Mouse (Mus musculus) midbrain, embryonic 10.5 days (tissue): ENCODE measurements around the gene Nrg3. TPM values are rescaled to one million over a fixed set of nuclear protein-coding genes. Genes with fewer than 3 reads are reported as not detected.

Experiments used
- DNase-seq: peaks from one replicate; pipeline ENCODE4 v3.0.0-alpha.2; 2017; ENCODE audit warnings: low spot score
- H3K27ac ChIP-seq: fragments of 300-500 bp; sonication (generic); replicated peaks from 2 replicates; pipeline ENCODE4 v1.5.1; 2016; ENCODE audit warnings: mild to moderate bottlenecking
- H3K27me3 ChIP-seq: fragments of 300-500 bp; sonication (generic); 2 replicates; pipeline ENCODE4 v1.6.1; 2016; ENCODE audit warnings: low read depth, mild to moderate bottlenecking; ENCODE audit not compliant: poor library complexity, severe bottlenecking
- H3K36me3 ChIP-seq: fragments of 300-500 bp; sonication (generic); 2 replicates; pipeline ENCODE4 v1.6.1; 2016; ENCODE audit warnings: mild to moderate bottlenecking, moderate library complexity
- H3K4me1 ChIP-seq: fragments of 300-500 bp; sonication (generic); 2 replicates; pipeline ENCODE4 v1.6.1; 2016
- H3K4me3 ChIP-seq: fragments of 300-500 bp; sonication (generic); 2 replicates; pipeline ENCODE4 v1.5.1; 2016; ENCODE audit warnings: mild to moderate bottlenecking, moderate library complexity
- H3K9me3 ChIP-seq: fragments of 300-500 bp; sonication (generic); replicated peaks from 2 replicates; pipeline ENCODE4 v1.6.1; 2016; ENCODE audit warnings: mild to moderate bottlenecking
- WGBS: fragments of 180-500 bp; shearing (Covaris S2); methylation state at CpG from one replicate; pipeline ENCODE4 v1.1.7; 2016; 5-methylcytosine and 5-hydroxymethylcytosine counted together
- polyA plus RNA-seq: library from polyadenylated mRNA; unstranded; fragments of >200 nt; fragmentation: Nextera tagmentation; extraction: Ambion mirVana; gene quantifications from 2 replicates; pipeline ENCODE4 v1.2.1, GENCODE M21; 2016

The Nrg3 gene
- polyA plus RNA-seq, 1 experiment from 2014 or later = 0.28 TPM

DNA sequence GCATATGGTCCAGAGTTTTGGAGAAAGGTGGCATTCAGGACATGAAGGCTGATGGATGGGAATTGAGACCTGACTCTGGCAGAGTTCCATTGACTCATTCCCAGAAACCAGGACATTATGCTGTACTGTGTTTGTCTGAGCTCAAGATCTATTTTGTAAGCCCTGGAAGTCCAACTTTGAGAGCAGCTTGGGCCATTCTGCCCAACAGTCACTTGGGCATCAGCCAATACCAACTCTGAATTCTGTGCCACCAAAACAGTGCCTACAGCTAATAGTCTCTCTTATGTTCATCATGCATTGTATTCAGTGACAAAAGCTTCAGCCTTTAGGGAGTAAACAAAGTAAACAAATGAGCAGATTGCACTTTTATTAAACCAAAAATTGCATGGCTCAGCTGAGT is 843.2 kb downstream of the Nrg3 start:
- no peaks in the 10 kb centered on the region for H3K9me3 ChIP-seq
- H3K36me3 ChIP-seq = no peaks in the 10 kb centered on the region
- H3K27me3 ChIP-seq = no peaks in the 10 kb centered on the region
- H3K27ac ChIP-seq = no peak overlapping the region
- DNase-seq = no peak
- H3K4me3 ChIP-seq = no peak overlapping the region
- no peaks in the 10 kb centered on the region for H3K4me1 ChIP-seq

DNA sequence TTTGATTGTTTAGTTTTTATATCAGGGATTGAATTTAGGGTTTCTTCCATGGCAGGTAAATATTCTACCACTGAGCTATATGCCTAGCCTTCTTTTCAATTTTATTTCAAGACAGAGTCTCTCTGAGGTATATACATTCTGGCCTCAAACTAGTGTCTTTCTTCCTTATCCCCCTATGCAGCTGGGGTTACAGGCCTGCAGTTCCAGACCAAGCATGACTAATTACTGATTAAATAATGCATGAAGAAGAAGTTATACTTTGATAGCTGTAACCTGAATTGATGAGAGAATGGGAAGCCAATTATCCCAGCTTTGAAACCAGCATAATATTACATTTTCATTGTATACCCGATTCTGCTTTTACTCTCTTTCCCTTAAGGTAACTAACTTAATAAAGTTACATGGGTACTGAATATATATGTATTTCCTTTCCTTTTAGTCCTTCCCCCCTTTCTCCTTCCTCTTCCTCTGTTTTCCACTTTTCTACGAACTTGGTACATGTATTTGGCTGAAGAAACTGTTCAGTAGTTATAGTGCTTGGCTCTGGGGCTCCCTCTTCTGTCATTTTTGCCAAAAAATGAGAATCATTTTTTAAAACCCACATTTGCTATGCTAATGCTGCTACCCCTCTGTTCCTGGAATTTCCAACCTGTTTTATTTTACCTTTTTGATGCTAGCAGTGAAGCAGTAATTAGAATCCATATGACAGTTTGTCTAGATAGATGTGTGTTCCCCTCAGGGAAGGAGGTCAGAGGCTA is 843.8 kb downstream of the Nrg3 start:
- H3K4me3 ChIP-seq = no peak overlapping the region
- H3K27me3 ChIP-seq = no peaks in the 10 kb centered on the region
- no peak overlapping the region for H3K27ac ChIP-seq
- no peaks in the 10 kb centered on the region for H3K36me3 ChIP-seq
- no peak for DNase-seq
- no peaks in the 10 kb centered on the region for H3K4me1 ChIP-seq
- no peaks in the 10 kb centered on the region for H3K9me3 ChIP-seq
- WGBS = 95% methylated on average over 2 of the region's 2 CpGs

DNA sequence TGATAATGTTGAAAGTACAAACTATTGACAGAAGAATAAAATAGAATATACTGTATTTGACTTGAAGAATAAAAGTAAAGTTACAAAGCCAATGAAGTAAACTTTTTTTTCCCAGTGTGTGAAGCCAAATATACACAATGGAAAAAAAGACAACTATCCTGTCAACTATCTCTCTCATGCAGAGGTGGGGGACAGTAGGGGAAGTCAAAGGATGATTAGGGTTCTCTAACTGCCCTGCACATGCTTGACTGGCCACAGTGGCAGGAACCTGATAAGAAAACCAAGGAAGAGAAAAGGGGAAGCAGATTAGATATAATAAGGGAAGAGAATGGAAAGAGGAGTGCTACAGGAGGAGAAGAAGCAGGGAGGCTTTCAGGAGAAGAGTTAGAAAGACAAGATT is 855.9 kb downstream of the Nrg3 start:
- Histone ChIP-seq H3K36me3 (no peaks in the 10 kb centered on the region), H3K27me3 (no peaks in the 10 kb centered on the region), H3K4me1 (no peaks in the 10 kb centered on the region), H3K27ac (no peak overlapping the region), H3K9me3 (no peaks in the 10 kb centered on the region), H3K4me3 (no peak overlapping the region)
- DNase-seq = no peak

DNA sequence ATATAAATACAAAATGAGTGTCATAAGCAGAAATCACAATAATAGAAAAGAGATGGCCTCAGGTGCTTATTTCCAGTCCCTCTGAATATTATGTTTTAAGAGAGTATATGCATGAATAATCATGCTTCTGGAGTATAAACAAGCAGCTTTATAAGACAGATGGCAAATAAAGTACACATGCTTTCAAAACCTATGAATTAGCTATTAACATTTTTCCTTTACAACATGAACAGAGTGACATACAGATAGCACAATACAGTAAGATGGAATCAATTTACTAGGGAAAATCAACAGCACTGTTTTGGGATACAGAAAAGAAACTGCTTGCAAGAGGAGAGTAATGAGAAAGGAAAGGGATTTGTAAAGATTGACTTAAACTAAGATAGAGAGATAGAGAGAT is 875.2 kb downstream of the Nrg3 start:
- H3K9me3 ChIP-seq = no peaks in the 10 kb centered on the region
- DNase-seq = no peak
- H3K27ac ChIP-seq = no peak overlapping the region
- H3K27me3 ChIP-seq = no peaks in the 10 kb centered on the region
- no peaks in the 10 kb centered on the region for H3K4me1 ChIP-seq
- no peak overlapping the region for H3K4me3 ChIP-seq
- H3K36me3 ChIP-seq = no peaks in the 10 kb centered on the region

DNA sequence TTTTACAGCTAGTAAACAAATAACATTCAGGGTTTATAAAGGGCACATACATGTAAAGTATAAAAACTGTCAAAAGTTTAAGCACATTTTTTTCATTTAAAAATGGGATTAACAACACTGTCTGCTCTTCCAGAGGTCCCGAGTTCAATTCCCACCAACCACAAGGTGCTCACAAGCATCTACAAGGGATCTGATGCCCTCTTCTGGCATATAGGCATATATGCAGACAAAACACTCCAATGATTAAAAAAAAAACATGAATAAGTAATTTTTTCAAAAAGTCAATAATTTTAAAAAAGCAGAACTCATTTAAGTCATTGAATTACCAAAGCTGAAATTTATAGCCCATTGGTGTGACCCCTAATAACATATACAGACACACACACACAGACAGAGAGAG is 878.6 kb downstream of the Nrg3 start:
- H3K4me3 ChIP-seq = no peak overlapping the region
- H3K27ac ChIP-seq = no peak overlapping the region
- no peak for DNase-seq
- 80% methylated on average over 1 of the region's 1 CpGs for WGBS
- no peaks in the 10 kb centered on the region for H3K36me3 ChIP-seq
- H3K9me3 ChIP-seq = no peaks in the 10 kb centered on the region
- no peaks in the 10 kb centered on the region for H3K4me1 ChIP-seq
- no peaks in the 10 kb centered on the region for H3K27me3 ChIP-seq

DNA sequence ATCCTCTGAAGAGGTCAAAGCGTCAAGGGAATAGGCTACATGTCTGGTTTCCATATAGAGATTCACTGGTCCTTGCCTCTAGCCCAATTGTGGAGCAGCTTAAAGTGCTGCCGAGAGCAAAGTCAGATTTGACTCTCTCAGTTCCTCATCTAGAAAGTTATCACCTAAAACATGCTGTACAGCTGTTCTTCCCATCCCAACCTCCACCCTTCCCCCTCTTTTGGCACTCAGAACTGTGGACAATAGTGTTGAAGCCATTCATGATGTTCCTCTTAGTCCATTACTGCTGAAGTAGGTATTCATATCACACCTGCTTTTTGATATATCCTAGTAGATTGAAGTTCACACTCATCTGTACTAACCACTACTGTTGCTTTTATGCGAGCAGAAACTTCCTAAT is 896.1 kb downstream of the Nrg3 start:
- no peak overlapping the region for H3K4me3 ChIP-seq
- no peaks in the 10 kb centered on the region for H3K9me3 ChIP-seq
- no peaks in the 10 kb centered on the region for H3K4me1 ChIP-seq
- H3K36me3 ChIP-seq = no peaks in the 10 kb centered on the region
- H3K27me3 ChIP-seq = no peaks in the 10 kb centered on the region
- DNase-seq = no peak
- no peak overlapping the region for H3K27ac ChIP-seq
- 85% methylated on average over 3 of the region's 3 CpGs for WGBS

DNA sequence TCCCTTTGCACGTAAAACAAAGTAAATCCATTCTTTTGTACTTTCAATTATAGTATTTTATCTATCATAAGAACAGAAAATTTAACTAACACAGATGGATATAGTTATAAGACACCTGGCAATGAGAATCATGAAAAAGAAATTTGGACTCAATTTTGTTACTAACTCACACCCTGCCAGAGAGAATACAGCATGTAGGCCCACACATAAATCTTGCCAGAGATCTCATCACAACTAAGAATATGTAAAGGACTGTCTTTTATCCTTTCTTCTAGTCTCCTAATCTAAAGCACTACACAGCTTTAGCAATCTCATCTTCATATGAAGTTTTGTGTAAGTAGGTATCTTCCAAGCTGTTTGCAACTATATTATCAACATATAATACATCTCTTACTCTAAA is 904.7 kb downstream of the Nrg3 start:
- Histone ChIP-seq H3K4me1 (no peaks in the 10 kb centered on the region), H3K27me3 (no peaks in the 10 kb centered on the region), H3K27ac (no peak overlapping the region), H3K9me3 (no peaks in the 10 kb centered on the region), H3K36me3 (no peaks in the 10 kb centered on the region), H3K4me3 (no peak overlapping the region)
- DNase-seq = no peak
- WGBS = 88% methylated on average over 1 of the region's 1 CpGs

DNA sequence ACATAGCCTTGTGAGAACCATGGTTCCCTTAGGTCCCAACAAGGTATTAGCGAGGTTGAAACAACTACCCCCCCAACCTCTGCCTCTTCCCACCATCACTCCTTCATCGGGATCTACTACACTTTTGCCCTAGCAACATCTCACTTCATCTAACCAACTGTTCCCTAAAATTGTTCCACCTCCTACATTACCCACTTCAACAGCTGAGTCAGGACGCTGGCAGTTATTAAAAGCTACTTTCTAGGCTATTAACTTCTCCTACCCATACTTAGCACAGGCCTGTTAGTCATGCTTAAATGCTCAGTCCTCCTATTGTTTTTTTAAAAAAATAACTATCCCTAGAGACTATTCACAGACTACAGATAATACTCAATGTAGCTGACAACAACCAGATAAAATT is 906.7 kb downstream of the Nrg3 start:
- Histone ChIP-seq H3K27me3 (no peaks in the 10 kb centered on the region), H3K4me3 (no peak overlapping the region), H3K36me3 (no peaks in the 10 kb centered on the region), H3K9me3 (no peaks in the 10 kb centered on the region), H3K27ac (no peak overlapping the region), H3K4me1 (no peaks in the 10 kb centered on the region)
- DNase-seq = no peak
- WGBS = 96% methylated on average over 3 of the region's 3 CpGs

DNA sequence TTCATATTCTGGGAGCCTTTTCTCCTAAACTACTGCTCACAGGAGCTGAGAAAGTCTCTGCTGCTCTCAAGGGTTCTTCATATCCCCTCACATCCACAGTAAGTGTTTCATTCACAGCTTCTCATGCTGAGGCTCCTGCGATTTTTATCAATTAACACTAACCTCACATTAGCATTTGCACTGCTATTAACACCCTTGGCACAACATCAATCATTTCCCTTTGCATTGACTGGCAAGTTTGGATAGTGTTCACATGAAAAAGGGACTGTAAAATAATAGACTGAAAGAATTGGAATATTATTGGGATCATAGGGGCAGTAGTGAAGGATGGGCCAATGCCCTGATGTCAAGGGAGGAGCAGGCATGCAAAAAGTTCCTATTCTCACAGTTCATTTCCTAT is 918.3 kb downstream of the Nrg3 start:
- no peaks in the 10 kb centered on the region for H3K36me3 ChIP-seq
- DNase-seq = no peak
- H3K27ac ChIP-seq = no peak overlapping the region
- H3K27me3 ChIP-seq = no peaks in the 10 kb centered on the region
- H3K9me3 ChIP-seq = no peaks in the 10 kb centered on the region
- no peaks in the 10 kb centered on the region for H3K4me1 ChIP-seq
- 87% methylated on average over 1 of the region's 1 CpGs for WGBS
- H3K4me3 ChIP-seq = no peak overlapping the region

DNA sequence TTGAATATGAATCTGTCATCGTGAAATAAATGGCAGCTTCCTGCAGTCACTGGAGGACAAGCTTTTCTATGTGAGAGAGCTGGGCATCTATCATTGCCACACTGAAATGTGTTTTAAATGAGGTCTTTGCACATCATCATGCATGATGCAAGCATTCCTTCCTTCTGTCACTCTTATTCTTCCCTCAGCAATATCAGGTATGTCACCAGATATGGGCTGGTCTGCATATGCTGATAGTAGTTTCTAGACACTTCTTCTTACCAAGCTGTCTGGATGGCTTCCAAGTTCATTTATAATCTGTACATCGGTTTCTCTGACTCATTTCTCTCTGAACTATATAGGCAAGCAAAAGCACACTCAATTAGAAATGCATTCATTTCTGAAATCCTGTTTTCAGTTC is 925.6 kb downstream of the Nrg3 start:
- H3K9me3 ChIP-seq = no peaks in the 10 kb centered on the region
- H3K4me1 ChIP-seq = no peaks in the 10 kb centered on the region; the same call in 1 of the 2 replicates
- H3K4me3 ChIP-seq = no peak overlapping the region
- no peaks in the 10 kb centered on the region for H3K36me3 ChIP-seq
- WGBS = 67% methylated on average over 2 of the region's 2 CpGs
- no peak for DNase-seq
- H3K27me3 ChIP-seq = no peaks in the 10 kb centered on the region
- H3K27ac ChIP-seq = no peak overlapping the region

DNA sequence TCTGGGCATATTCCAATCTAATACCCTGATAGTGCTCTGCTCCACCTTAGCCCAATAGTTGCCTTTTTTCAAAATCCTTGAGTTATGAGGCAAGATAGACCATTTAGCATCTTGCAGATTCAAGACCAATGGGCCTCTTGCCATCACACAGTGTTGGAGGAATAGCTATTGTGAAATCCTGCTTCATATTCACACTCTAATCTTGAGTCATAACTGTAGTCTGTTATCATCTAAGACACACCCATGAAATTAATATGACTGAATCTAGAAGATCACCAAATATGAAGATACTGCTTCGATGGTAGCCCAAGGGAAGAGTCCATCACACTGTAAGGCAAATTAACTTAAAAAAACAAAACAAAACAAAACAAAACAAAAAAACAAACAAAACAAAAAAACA is 937.7 kb downstream of the Nrg3 start:
- WGBS = 95% methylated on average over 1 of the region's 1 CpGs
- H3K9me3 ChIP-seq = no peaks in the 10 kb centered on the region
- H3K4me3 ChIP-seq = no peak overlapping the region
- DNase-seq = no peak
- no peaks in the 10 kb centered on the region for H3K27me3 ChIP-seq
- H3K36me3 ChIP-seq = no peaks in the 10 kb centered on the region
- H3K4me1 ChIP-seq = no peaks in the 10 kb centered on the region
- no peak overlapping the region for H3K27ac ChIP-seq

DNA sequence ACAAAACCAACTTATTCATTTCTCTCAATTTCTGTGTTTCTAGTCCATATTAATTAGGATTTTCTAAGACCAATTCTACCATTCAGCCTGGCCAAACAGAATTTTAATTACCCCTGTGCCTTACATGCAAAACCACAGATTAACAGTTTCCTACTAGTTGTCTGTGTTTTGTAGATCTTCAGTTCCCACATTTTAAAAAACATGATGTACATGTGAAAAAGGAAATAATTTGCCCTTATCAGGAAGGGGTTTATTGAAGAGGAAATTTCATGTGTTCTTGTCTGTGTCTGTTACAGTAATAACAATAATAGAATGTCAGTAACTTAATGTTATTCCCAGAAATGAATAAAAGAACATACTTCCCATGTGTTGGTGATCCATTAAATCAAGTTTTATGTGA is 939.4 kb downstream of the Nrg3 start:
- no peaks in the 10 kb centered on the region for H3K4me1 ChIP-seq

DNA sequence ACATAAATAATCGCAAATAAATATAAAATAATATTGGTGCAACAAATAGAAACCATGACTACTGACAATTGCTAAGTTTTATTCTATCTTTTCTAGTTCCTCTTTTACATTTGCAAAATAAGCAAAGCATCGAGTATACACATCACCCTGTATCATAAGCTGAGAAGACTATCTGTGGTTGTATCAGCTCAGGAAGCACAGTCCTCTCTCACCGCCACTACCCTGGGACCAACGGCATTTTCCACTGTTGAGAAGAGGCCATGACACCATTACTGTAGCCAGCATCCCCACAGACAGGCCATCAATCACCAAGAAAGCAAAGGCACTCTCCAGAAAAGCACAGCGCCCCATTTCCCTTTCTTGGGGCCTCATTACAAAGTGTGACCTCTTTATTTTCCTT is 956.7 kb downstream of the Nrg3 start:
- H3K4me1 ChIP-seq = no peaks in the 10 kb centered on the region
- 89% methylated on average over 5 of the region's 5 CpGs for WGBS
- H3K4me3 ChIP-seq = no peak overlapping the region
- H3K36me3 ChIP-seq = no peaks in the 10 kb centered on the region
- no peaks in the 10 kb centered on the region for H3K9me3 ChIP-seq
- H3K27me3 ChIP-seq = no peaks in the 10 kb centered on the region
- DNase-seq = no peak
- H3K27ac ChIP-seq = no peak overlapping the region

More for the DNA sequence above, 939.4 kb downstream of the Nrg3 start:
- H3K27me3 ChIP-seq = no peaks in the 10 kb centered on the region
- H3K27ac ChIP-seq = no peak overlapping the region
- H3K36me3 ChIP-seq = no peaks in the 10 kb centered on the region
- H3K9me3 ChIP-seq = no peaks in the 10 kb centered on the region
- DNase-seq = no peak
- no peak overlapping the region for H3K4me3 ChIP-seq

DNA sequence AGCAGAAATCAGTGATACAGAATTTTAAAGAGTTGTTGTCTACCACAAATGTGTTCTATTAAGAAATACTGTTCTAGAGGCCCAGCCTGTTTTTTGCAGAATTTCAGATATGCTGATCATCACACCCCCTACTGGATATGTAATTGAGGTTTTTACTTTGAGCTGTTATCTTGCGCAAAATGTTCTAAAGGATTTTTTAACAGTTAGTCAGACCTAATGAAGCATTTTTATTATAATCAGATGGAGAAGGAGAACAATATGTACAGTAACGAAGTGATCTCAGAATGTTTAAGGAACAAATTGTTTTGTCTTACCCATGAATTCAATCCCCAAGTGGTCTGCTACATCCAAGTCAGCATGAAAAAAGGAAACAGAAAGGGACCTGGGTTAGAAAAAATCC is 963.9 kb downstream of the Nrg3 start:
- Histone ChIP-seq H3K4me1 (no peaks in the 10 kb centered on the region), H3K36me3 (no peaks in the 10 kb centered on the region), H3K9me3 (no peaks in the 10 kb centered on the region), H3K27me3 (no peaks in the 10 kb centered on the region), H3K27ac (no peak overlapping the region), H3K4me3 (no peak overlapping the region)
- 93% methylated on average over 2 of the region's 2 CpGs for WGBS
- no peak for DNase-seq
